Mouse (Mus musculus) intestine, embryonic 14.5 days (tissue): ENCODE results near the gene Ano10. TPM values are rescaled to one million over a fixed set of nuclear protein-coding genes. Genes with fewer than 3 reads are reported as not detected.

Source experiments
- ATAC-seq: fragments of 200-750 bp; cut with Nextera tagmentation; replicated peaks from 2 replicates; pipeline ENCODE4 v1.8.0; 2017; ENCODE audit warnings: low read depth, moderate number of reproducible peaks, moderate TSS enrichment, moderate library complexity; ENCODE audit not compliant: low FRiP score, low TSS enrichment
- DNase-seq: peaks from one replicate; pipeline ENCODE4 v3.0.0-alpha.2; 2018; ENCODE audit warnings: low spot score
- H3K27ac ChIP-seq: fragments of 300-500 bp; sonication (generic); 2 replicates; pipeline ENCODE4 v1.5.1; 2014; ENCODE audit warnings: low read depth, mild to moderate bottlenecking, control low read depth
- H3K27me3 ChIP-seq: fragments of 300-500 bp; sonication (generic); replicated peaks from 2 replicates; pipeline ENCODE4 v1.6.1; 2014; ENCODE audit warnings: low read length, control low read depth; ENCODE audit not compliant: control insufficient read depth, insufficient read depth
- H3K36me3 ChIP-seq: fragments of 300-500 bp; sonication (generic); 2 replicates; pipeline ENCODE4 v1.6.1; 2014; ENCODE audit warnings: low read length, control low read depth; ENCODE audit not compliant: control insufficient read depth, insufficient read depth
- H3K4me1 ChIP-seq: fragments of 300-500 bp; sonication (generic); replicated peaks from 2 replicates; pipeline ENCODE4 v1.6.1; 2014; ENCODE audit warnings: low read length, control low read depth, mixed read lengths; ENCODE audit not compliant: control insufficient read depth, insufficient read depth
- H3K4me2 ChIP-seq: fragments of 300-500 bp; sonication (generic); 2 replicates; pipeline ENCODE4 v1.6.1; 2014; ENCODE audit warnings: low read length
- H3K4me3 ChIP-seq: fragments of 300-500 bp; sonication (generic); 2 replicates; pipeline ENCODE4 v1.5.1; 2014; ENCODE audit warnings: low read depth, low read length, control low read depth, mixed read lengths
- H3K9ac ChIP-seq: fragments of 300-500 bp; sonication (generic); 2 replicates; pipeline ENCODE4 v1.6.1; 2014; ENCODE audit warnings: mild to moderate bottlenecking, low read length
- H3K9me3 ChIP-seq: fragments of 300-500 bp; sonication (generic); 2 replicates; pipeline ENCODE4 v1.6.1; 2016; ENCODE audit warnings: low read length, control low read depth; ENCODE audit not compliant: control insufficient read depth
- WGBS: fragments of 180-500 bp; shearing (Covaris S2); extraction: QIAGEN DNeasy Blood & Tissue Kit; methylation state at CpG from one replicate; pipeline ENCODE4 v1.1.7; 2014; 5-methylcytosine and 5-hydroxymethylcytosine counted together
- polyA plus RNA-seq: library from polyadenylated mRNA; unstranded; fragments of >200 nt; fragmentation: Nextera tagmentation; extraction: Ambion mirVana; gene quantifications from 2 replicates; pipeline ENCODE4 v1.2.1, GENCODE M21; 2014

Gene Ano10
- polyA plus RNA-seq, 1 experiment from 2014 or later, result 41.6 TPM

GRCm38 (mm10) chr9:122185061-122185460 is 109.2 kb downstream of the Ano10 start:
- Histone ChIP-seq H3K27me3 (no peaks in the 10 kb centered on the region), H3K4me3 (no peak overlapping the region), H3K9ac (no peak overlapping the region), H3K27ac (no peak overlapping the region), H3K36me3 (no peaks in the 10 kb centered on the region), H3K4me2 (no peak overlapping the region), H3K4me1 (0 out of 2 replicates have a peak, but pooled peaks cover 6% of the 10 kb centered on the region), H3K9me3 (no peaks in the 10 kb centered on the region)
- DNase-seq (peak; percentile 87), ATAC-seq (peak; percentile 56; the same call in 1 of the 2 replicates)
- 13% methylated on average over 2 of the region's 2 CpGs for WGBS

GRCm38 (mm10) chr9:122184329-122184728 is 109.9 kb downstream of the Ano10 start:
- Histone ChIP-seq H3K27me3 (no peaks in the 10 kb centered on the region), H3K36me3 (no peaks in the 10 kb centered on the region), H3K4me1 (0 out of 2 replicates have a peak, but pooled peaks cover 9% of the 10 kb centered on the region), H3K4me2 (no peak overlapping the region), H3K9me3 (no peaks in the 10 kb centered on the region), H3K9ac (no peak overlapping the region), H3K27ac (no peak overlapping the region), H3K4me3 (no peak overlapping the region)
- DNase-seq (no peak), ATAC-seq (no peak; the same call in 1 of the 2 replicates)
- 82% methylated on average over 3 of the region's 3 CpGs for WGBS

DNA sequence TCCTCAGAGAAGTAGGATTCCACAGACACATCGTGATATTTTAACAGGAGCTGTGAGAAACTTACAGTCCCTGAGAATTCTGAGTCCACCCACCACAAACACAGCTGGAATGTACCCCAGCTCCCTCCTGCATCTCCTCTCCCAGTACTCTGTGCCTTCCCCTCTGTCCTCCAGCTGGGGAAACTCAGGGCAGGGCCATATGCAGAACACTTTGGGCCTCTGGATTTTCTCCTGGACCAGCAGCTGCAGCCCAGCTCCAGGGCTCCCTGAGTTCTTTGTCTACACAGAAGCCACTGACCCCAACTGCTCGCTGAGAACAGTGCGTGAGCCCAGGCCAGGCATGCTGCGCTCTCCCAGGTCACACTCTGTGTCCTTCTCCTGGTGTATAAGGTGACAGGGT is 111.1 kb downstream of the Ano10 start:
- H3K27me3 ChIP-seq, result no peaks in the 10 kb centered on the region
- H3K4me2 ChIP-seq, result no peak overlapping the region
- no peak for DNase-seq
- no peaks in the 10 kb centered on the region for H3K9me3 ChIP-seq
- peaks cover 20% of the 10 kb centered on the region for H3K4me1 ChIP-seq
- 58% methylated on average over 4 of the region's 4 CpGs for WGBS
- H3K4me3 ChIP-seq, result no peak overlapping the region
- no peak overlapping the region for H3K9ac ChIP-seq
- no peaks in the 10 kb centered on the region for H3K36me3 ChIP-seq
- H3K27ac ChIP-seq, result peak overlapping the region; percentile 7; the same call in 1 of the 2 replicates
- peak; percentile 50; the same call in 1 of the 2 replicates for ATAC-seq

- Histone ChIP-seq H3K9me3 (no peaks in the 10 kb centered on the region), H3K4me2 (no peak overlapping the region), H3K27me3 (no peaks in the 10 kb centered on the region), H3K36me3 (peaks cover 4% of the 10 kb centered on the region; the same call in 1 of the 2 replicates), H3K4me3 (no peak overlapping the region), H3K9ac (no peak overlapping the region), H3K4me1 (peaks cover 20% of the 10 kb centered on the region), H3K27ac (no peak overlapping the region)
- no peak for DNase-seq
- ATAC-seq, result no peak
- 84% methylated on average over 3 of the region's 3 CpGs for WGBS
Measured at GRCm38 (mm10) chr9:122180105-122180504, 114.1 kb downstream of the Ano10 start.

- H3K4me3 ChIP-seq, result no peak overlapping the region
- H3K9ac ChIP-seq, result no peak overlapping the region
- no peaks in the 10 kb centered on the region for H3K27me3 ChIP-seq
- H3K36me3 ChIP-seq, result peaks cover 4% of the 10 kb centered on the region; the same call in 1 of the 2 replicates
- ATAC-seq (no peak), DNase-seq (no peak)
- peak overlapping the region; percentile 8 for H3K27ac ChIP-seq
- WGBS, result 41% methylated on average over 4 of the region's 4 CpGs
- peaks cover 20% of the 10 kb centered on the region for H3K4me1 ChIP-seq
- H3K9me3 ChIP-seq, result no peaks in the 10 kb centered on the region
- H3K4me2 ChIP-seq, result 0 out of 2 replicates have a peak overlapping the region, but pooled peaks have one; percentile 1
Measured at GRCm38 (mm10) chr9:122178427-122178826, 115.8 kb downstream of the Ano10 start.

DNA sequence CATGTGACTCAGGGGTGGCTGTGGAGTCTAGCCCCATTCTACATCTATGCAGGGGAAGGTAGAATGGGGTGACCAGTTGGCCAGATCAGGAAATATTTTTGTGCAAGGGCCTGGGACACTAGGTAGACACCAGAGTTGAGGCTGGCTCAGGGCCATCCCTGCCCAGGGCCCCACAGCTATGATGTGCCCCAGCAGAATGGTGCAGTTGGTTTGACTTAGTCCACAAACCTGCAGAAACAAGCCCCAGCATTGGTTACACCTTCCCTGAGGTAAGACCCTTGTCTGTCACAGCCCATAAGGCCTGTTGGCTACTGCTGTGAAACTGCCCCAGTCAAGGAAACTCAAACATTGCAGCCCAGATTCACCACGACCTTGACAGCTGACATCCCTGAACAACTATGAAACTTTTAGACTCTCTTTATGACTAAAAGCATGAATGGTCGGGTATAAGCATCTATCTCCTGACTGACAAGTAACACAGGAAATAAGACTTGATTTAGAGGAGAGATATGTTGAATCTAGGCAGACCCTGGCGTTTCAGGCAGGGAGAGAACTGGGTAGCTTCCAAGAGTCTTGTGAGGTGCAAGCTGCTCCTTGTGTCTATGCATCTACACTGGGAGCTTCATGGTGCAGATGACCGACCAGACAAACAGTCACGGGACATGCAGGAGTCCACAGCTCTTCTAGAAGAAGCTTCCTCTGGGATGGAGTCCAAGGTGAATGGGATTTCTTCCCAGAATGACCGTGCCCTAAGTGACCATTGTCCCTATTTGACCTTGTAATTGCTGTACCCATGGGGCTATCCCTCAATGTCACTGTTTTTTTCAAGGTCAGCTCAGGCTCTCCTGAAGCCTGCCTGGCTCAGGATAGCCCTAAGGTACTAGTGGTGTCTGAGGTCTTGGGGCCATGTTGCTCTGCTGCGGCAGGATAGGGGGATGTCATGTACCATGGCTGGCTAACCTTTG is 116.7 kb downstream of the Ano10 start:
- Histone ChIP-seq H3K4me2 (no peak overlapping the region), H3K4me1 (peaks cover 20% of the 10 kb centered on the region), H3K36me3 (peaks cover 4% of the 10 kb centered on the region; the same call in 1 of the 2 replicates), H3K27me3 (no peaks in the 10 kb centered on the region), H3K4me3 (no peak overlapping the region), H3K9ac (no peak overlapping the region), H3K27ac (no peak overlapping the region; the same call in 1 of the 2 replicates), H3K9me3 (no peaks in the 10 kb centered on the region)
- ATAC-seq, result no peak
- 77% methylated on average over 7 of the region's 7 CpGs for whole genome bisulfite sequencing
- DNase-seq, result no peak

GRCm38 (mm10) chr9:122174723-122175122 is 119.5 kb downstream of the Ano10 start:
- Histone ChIP-seq H3K27me3 (no peaks in the 10 kb centered on the region), H3K36me3 (peaks cover 12% of the 10 kb centered on the region), H3K4me2 (no peak overlapping the region), H3K9ac (no peak overlapping the region), H3K9me3 (no peaks in the 10 kb centered on the region), H3K4me1 (peaks cover 20% of the 10 kb centered on the region), H3K27ac (no peak overlapping the region), H3K4me3 (no peak overlapping the region)
- no peak for DNase-seq
- no peak for ATAC-seq
- 91% methylated on average over 6 of the region's 6 CpGs for WGBS

GRCm38 (mm10) chr9:122173405-122174233 is 120.6 kb downstream of the Ano10 start:
- H3K27ac ChIP-seq, result no peak overlapping the region
- ATAC-seq (no peak), DNase-seq (no peak)
- H3K4me3 ChIP-seq, result no peak overlapping the region
- peaks cover 15% of the 10 kb centered on the region for H3K36me3 ChIP-seq
- no peak overlapping the region for H3K9ac ChIP-seq
- H3K4me1 ChIP-seq, result peaks cover 11% of the 10 kb centered on the region
- no peak overlapping the region for H3K4me2 ChIP-seq
- 82% methylated on average over 9 of the region's 9 CpGs for WGBS
- H3K27me3 ChIP-seq, result no peaks in the 10 kb centered on the region
- H3K9me3 ChIP-seq, result no peaks in the 10 kb centered on the region
